Mouse (Mus musculus) CD4-positive, CD25-positive, alpha-beta regulatory T cell (primary cell): ENCODE measurements around the gene Tyr. TPM values are rescaled to one million over a fixed set of nuclear protein-coding genes. Genes with fewer than 3 reads are reported as not detected.

ENCODE experiments used
- polyA plus RNA-seq: library from polyadenylated mRNA; unstranded; fragments of 100-300 nt; shearing (Covaris generic); gene quantifications from one replicate; pipeline ENCODE4 v1.2.1, GENCODE M21; 2017

The Tyr gene
- polyA plus RNA-seq = not detected

GRCm38 (mm10) chr7:87493412-87493811 is at the start of gene Tyr:
TSS of gene Tyr (minus strand) at chr7:87493512.

Other genes with a start within 250 kb of the Tyr start
- 0.12 TPM for gene Nox4, start 247.4 kb downstream of the Tyr start, polyA plus RNA-seq
- 0.17 TPM for gene Grm5, start 90.7 kb upstream of the Tyr start, polyA plus RNA-seq